Mouse (Mus musculus): Measurements from ENCODE around the gene Pola2.

GRCm38 (mm10) chr19:5980477-5980876 lies 16.5 kb upstream of the Pola2 start:
- TF ChIP-seq CTCF (IDR thresholded peaks at IDR 0.05; ENCODE audit: borderline replicate concordance, control insufficient read depth, extremely low read depth, insufficient read depth, low read length, poor library complexity) (no peak), POLR2A (IDR thresholded peaks at IDR 0.05; ENCODE audit: control insufficient read depth, extremely low read depth, insufficient read depth, low read length, poor library complexity) (no peak)

Measured in thymus, adult 2 months (tissue).